Mouse (Mus musculus) limb, embryonic 10.5 days (tissue): ENCODE measurements at regions not wholly inside any gene's neighbourhood (a gene's known extent, or its start where the extent isn't known, plus 50 kb on each side); places are given as distances from the start of the nearest gene placed in this dataset.

Source experiments
- DNase-seq: peaks from one replicate; pipeline ENCODE4 v3.0.0-alpha.2; 2017; ENCODE audit warnings: low spot score
- H3K27ac ChIP-seq: fragments of 300-500 bp; sonication (generic); 2 replicates; pipeline ENCODE4 v1.5.1; 2016; ENCODE audit warnings: mild to moderate bottlenecking
- H3K27me3 ChIP-seq: fragments of 300-500 bp; sonication (generic); 2 replicates; pipeline ENCODE4 v1.6.1; 2016; ENCODE audit warnings: low read depth, mild to moderate bottlenecking; ENCODE audit not compliant: poor library complexity, severe bottlenecking
- H3K36me3 ChIP-seq: fragments of 300-500 bp; sonication (generic); 2 replicates; pipeline ENCODE4 v1.6.1; 2016; ENCODE audit warnings: mild to moderate bottlenecking, moderate library complexity
- H3K4me1 ChIP-seq: fragments of 300-500 bp; sonication (generic); 2 replicates; pipeline ENCODE4 v1.6.1; 2016
- H3K4me3 ChIP-seq: fragments of 300-500 bp; sonication (generic); 2 replicates; pipeline ENCODE4 v1.5.1; 2016; ENCODE audit warnings: mild to moderate bottlenecking, moderate library complexity
- H3K9me3 ChIP-seq: fragments of 300-500 bp; sonication (generic); replicated peaks from 2 replicates; pipeline ENCODE4 v1.6.1; 2016; ENCODE audit warnings: mild to moderate bottlenecking
- WGBS: fragments of 180-500 bp; shearing (Covaris S2); methylation state at CpG from one replicate; pipeline ENCODE4 v1.1.7; 2016; 5-methylcytosine and 5-hydroxymethylcytosine counted together

DNA sequence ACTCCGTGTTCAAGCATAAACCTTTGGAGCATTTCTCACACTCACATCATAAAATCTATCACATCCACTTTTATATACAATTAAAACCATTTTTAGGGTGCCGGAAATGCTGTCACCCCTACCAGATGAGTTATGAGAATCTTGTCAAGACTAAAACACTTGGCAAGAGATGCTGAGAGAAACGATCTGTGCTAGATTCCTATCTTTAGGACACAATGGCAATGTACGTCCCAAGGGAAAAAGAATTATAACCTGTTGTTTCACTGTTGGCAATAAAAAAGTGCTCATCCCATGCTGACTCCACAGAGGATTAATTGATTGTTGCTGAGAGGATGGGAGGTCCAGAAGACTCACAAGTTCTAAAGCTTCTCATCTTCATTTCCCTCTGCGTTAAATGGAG is 389.7 kb upstream of the C030005K15Rik start:
- H3K27ac ChIP-seq: no peak overlapping the region
- no peaks in the 10 kb centered on the region for H3K36me3 ChIP-seq
- no peaks in the 10 kb centered on the region for H3K4me1 ChIP-seq
- no peaks in the 10 kb centered on the region for H3K9me3 ChIP-seq
- no peaks in the 10 kb centered on the region for H3K27me3 ChIP-seq
- no peak overlapping the region for H3K4me3 ChIP-seq
- 91% methylated on average over 5 of the region's 5 CpGs for WGBS
- DNase-seq: no peak

DNA sequence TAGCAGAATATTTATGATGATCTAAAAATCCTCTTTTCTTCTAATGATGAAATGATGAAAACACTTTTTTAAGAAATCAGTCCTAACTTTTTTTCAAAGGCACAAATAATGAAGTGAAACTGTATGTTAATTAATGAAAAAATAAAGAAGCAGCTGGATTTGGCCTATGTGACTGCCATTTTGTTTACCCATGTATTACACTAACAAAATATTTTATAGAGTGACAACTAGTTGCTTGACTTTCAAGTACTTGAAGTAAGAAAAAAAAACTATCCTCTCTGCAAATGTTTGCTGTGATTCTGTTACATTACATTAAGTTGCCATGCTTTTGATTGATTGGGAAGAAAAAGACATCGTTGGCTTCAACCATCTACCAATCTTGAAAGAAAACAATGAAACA is 399.2 kb upstream of the C030005K15Rik start:
- no peak overlapping the region for H3K4me3 ChIP-seq
- H3K9me3 ChIP-seq: no peaks in the 10 kb centered on the region
- no peaks in the 10 kb centered on the region for H3K4me1 ChIP-seq
- 89% methylated on average over 1 of the region's 1 CpGs for WGBS
- no peak overlapping the region for H3K27ac ChIP-seq
- no peak for DNase-seq
- H3K27me3 ChIP-seq: no peaks in the 10 kb centered on the region
- no peaks in the 10 kb centered on the region for H3K36me3 ChIP-seq

DNA sequence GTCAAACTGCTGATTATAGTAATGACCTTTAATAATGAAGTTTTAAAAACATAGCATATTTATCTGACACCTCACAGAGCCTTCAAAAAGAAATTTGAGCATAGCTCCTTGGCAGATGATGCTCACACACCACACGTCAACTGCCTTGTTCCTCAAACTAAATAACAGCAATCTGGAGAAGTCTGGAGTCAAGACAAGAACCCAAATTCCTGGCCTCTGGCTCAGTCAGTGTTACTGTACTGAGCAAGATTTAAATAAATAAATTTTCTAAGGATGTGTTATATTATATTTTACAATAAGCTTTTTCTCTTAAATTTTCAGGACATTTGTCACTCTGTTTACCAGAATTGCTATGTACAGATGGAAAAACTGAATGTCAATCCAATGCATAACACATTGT is 408.5 kb upstream of the C030005K15Rik start:
- WGBS: 56% methylated on average over 1 of the region's 1 CpGs
- Histone ChIP-seq H3K9me3 (no peaks in the 10 kb centered on the region), H3K36me3 (no peaks in the 10 kb centered on the region), H3K27ac (no peak overlapping the region), H3K4me1 (no peaks in the 10 kb centered on the region; the same call in 1 of the 2 replicates), H3K27me3 (no peaks in the 10 kb centered on the region), H3K4me3 (no peak overlapping the region)
- DNase-seq: no peak

DNA sequence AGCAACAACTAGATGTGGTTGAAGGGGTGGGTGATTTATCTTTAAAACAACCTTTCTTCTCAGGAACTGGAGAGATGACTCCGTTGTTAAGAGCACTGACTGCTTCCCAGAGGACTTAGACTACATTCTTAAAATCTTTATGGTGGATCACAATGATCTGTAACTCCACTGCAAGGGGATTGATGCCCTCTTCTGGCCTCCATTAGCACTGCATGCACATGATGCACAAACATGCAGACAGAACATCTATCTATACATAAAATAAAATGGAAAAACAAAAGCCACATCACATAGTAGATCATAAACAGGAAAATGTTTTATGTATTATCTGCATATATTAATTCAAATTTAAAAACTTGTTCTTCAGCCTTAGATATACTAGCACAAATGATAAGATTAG is 419.2 kb upstream of the C030005K15Rik start:
- H3K27ac ChIP-seq: no peak overlapping the region
- no peak for DNase-seq
- no peaks in the 10 kb centered on the region for H3K27me3 ChIP-seq
- H3K36me3 ChIP-seq: no peaks in the 10 kb centered on the region
- whole genome bisulfite sequencing: 70% methylated on average over 1 of the region's 1 CpGs
- no peak overlapping the region for H3K4me3 ChIP-seq
- no peaks in the 10 kb centered on the region for H3K9me3 ChIP-seq
- H3K4me1 ChIP-seq: no peaks in the 10 kb centered on the region

DNA sequence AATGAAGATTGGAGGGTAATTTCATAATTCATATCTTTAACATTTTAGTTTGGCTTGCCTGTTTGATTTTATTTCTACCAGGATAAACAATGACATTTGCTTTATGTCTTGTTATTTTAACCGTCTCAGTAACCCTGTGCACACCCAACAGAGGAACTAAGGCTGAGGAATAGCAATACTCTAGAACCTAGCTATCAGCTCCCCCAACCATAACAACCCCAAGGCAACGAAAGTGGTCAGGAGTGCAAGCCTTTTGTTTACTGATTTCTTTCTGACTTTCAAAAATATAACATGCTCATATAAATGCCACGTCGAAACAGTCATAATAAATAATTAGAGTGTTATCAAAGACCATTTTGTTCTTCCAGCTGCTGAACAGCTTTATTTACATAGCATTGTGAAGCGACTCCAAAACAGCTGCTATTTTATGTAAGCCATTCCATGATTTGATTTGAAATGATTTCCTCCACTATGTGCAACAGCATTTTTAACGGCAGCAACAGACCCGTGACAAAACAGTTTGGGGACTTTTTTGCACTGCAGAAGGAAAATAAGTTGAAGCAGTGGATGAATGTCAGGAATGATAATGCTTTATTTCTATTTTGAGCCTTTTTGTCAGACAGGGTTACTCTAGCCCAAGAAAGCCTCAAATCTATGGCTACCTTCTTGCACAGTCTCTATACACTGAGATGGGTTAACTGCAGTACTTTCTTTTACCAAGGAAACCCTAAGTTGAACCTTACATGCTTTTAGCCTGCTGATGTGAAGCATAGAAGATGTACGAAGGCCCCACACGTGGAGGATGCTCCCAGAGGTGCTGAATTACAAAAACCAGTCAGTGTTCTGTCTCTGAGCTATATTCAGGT is 420.7 kb upstream of the C030005K15Rik start:
- Histone ChIP-seq H3K9me3 (no peaks in the 10 kb centered on the region), H3K27ac (no peak overlapping the region), H3K27me3 (no peaks in the 10 kb centered on the region), H3K4me1 (no peaks in the 10 kb centered on the region), H3K4me3 (no peak overlapping the region), H3K36me3 (no peaks in the 10 kb centered on the region)
- 89% methylated on average over 9 of the region's 9 CpGs for WGBS
- DNase-seq: no peak

DNA sequence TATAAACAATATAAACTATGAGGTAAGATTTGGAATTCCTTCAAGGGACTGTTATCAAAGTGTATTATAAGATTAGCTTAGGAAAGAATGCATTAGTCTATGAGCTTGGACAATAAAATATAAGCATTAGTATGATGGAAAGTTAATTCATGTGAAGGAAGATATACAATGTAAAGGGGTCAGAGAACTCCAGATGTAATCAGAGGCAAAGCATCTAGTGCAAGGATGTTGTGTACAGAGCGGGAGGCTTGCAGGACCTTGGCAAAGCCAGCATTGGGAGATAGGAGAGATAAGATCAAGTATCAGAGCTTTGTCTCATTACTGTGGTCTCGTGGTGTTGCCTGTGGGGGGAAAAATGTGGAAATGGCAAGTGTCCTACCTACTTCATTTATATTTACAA is 429.4 kb upstream of the C030005K15Rik start:
- H3K36me3 ChIP-seq: no peaks in the 10 kb centered on the region
- H3K9me3 ChIP-seq: no peaks in the 10 kb centered on the region
- no peak for DNase-seq
- 68% methylated on average over 2 of the region's 2 CpGs for WGBS
- H3K27me3 ChIP-seq: no peaks in the 10 kb centered on the region
- H3K4me1 ChIP-seq: no peaks in the 10 kb centered on the region
- H3K4me3 ChIP-seq: no peak overlapping the region
- no peak overlapping the region for H3K27ac ChIP-seq

DNA sequence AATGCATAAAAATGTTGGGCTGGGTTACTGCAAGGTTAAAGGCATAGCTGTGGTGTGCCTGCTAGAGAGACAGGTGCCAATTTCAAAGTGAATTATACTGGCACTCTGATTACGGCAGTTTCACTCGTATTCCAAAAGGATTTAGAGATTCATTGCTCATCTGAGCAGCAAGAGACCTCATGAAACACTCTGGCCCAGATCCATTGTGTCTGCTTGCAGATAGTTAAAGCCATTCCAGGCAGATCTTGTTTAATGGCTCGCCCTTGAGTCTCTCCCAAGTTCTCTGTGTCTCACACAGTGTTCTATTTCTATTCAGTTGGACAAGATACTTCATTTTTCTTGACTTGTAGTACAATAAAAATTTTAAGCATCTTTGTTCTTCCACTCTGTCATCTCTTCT is 459.1 kb upstream of the C030005K15Rik start:
- Histone ChIP-seq H3K27me3 (no peaks in the 10 kb centered on the region), H3K4me3 (no peak overlapping the region), H3K4me1 (no peaks in the 10 kb centered on the region), H3K36me3 (no peaks in the 10 kb centered on the region), H3K27ac (no peak overlapping the region), H3K9me3 (no peaks in the 10 kb centered on the region)
- no peak for DNase-seq
- WGBS: 77% methylated on average over 3 of the region's 3 CpGs

DNA sequence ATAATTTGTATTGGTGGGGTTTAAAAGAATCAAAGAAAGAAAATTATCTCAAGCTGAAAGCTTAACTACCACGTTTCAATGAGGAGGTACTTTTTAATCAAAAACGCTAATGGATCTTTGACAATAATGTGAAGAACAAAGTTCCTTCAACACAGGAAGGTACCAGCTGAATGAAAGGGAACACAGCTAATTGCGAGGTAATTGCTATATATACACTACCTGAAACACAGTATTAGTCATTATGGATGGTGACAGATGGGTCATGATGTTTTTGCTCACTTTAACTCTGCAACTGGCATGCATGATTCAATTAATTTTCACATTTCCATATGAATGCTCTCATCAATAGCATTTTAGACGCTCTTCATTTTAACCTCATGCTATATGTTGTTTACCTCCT is 470.3 kb upstream of the C030005K15Rik start:
- Histone ChIP-seq H3K4me1 (no peaks in the 10 kb centered on the region), H3K9me3 (no peaks in the 10 kb centered on the region), H3K36me3 (no peaks in the 10 kb centered on the region), H3K27me3 (no peaks in the 10 kb centered on the region), H3K27ac (no peak overlapping the region), H3K4me3 (no peak overlapping the region)
- no peak for DNase-seq
- WGBS: 79% methylated on average over 4 of the region's 4 CpGs

DNA sequence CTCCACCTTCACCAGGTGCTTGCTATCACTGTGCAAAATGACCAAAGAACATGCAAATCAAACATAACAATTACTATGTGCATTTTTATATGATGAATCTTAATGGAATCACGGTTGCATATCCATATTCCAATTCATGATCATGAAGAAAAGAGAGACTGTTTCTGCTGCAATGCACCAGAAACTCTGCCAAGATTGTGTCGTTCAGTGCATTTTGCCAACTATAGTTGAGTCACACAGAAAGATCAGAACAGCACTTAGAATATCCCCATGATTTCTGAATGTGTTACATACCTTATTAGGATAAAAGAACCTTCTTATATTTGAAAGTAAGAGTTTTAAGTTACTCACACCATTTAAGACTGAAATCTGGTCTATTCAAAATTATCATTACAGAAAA is 483.7 kb upstream of the C030005K15Rik start:
- no peaks in the 10 kb centered on the region for H3K27me3 ChIP-seq
- 88% methylated on average over 2 of the region's 2 CpGs for WGBS
- H3K4me1 ChIP-seq: no peaks in the 10 kb centered on the region
- H3K36me3 ChIP-seq: no peaks in the 10 kb centered on the region
- no peaks in the 10 kb centered on the region for H3K9me3 ChIP-seq
- H3K4me3 ChIP-seq: no peak overlapping the region
- DNase-seq: no peak
- H3K27ac ChIP-seq: no peak overlapping the region

DNA sequence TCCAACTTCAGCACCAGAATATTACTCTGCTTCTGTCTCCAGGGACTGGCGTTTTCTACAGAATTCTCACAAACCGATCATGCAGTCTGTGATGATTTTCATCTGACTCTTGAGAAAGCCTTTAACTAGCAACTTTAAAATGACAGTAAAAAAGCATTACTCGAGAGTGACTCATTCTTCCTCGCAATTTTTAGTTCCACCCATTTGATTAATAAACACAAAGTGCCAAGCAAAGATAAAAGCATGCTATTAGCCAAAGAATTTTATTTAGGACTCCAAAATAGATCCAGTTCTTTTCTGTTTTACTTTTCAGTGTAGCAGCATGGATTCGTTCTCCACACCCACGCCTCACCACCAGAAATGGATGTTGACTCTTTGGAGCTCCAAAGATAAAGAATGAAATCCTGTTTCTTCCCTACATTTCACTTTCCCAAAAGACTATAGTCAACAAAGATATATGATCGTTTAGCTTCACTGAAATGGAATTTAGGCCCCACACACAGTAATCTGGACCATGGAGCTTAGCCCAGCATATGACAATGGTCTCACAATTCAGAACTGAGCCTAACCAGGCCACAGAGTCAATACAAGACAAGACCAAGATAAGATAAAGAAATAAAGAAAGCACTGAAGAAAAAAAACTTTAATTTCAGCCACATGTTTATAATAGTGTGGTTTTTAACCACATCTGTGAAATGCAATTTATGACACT is 486.5 kb upstream of the C030005K15Rik start:
- no peak for DNase-seq
- Histone ChIP-seq H3K4me3 (no peak overlapping the region), H3K36me3 (no peaks in the 10 kb centered on the region), H3K27me3 (no peaks in the 10 kb centered on the region), H3K27ac (no peak overlapping the region), H3K9me3 (no peaks in the 10 kb centered on the region), H3K4me1 (no peaks in the 10 kb centered on the region)
- WGBS: 89% methylated on average over 7 of the region's 7 CpGs

DNA sequence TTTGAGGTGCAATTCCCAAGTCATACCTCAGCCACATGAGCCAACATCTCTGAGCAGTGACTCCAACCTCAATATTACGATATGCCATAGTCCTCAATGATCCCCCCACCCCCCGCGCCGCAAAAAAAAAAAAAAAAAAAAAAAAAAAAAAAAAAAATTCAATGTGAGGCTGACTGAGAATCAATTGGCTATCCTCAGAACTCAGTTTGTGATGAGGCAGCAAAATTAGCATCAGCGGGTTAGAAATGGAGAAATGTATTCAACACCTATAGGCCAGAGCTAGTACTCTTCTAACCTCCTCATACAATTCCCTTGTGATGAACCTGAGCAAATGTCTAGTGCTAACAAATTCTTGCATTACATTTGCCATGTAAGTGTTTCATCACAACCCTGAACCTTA is 504.5 kb upstream of the C030005K15Rik start:
- no peaks in the 10 kb centered on the region for H3K36me3 ChIP-seq
- H3K27me3 ChIP-seq: no peaks in the 10 kb centered on the region
- no peak for DNase-seq
- no peak overlapping the region for H3K4me3 ChIP-seq
- H3K27ac ChIP-seq: no peak overlapping the region
- no peaks in the 10 kb centered on the region for H3K9me3 ChIP-seq
- peaks cover 15% of the 10 kb centered on the region for H3K4me1 ChIP-seq
- WGBS: 88% methylated on average over 5 of the region's 5 CpGs

DNA sequence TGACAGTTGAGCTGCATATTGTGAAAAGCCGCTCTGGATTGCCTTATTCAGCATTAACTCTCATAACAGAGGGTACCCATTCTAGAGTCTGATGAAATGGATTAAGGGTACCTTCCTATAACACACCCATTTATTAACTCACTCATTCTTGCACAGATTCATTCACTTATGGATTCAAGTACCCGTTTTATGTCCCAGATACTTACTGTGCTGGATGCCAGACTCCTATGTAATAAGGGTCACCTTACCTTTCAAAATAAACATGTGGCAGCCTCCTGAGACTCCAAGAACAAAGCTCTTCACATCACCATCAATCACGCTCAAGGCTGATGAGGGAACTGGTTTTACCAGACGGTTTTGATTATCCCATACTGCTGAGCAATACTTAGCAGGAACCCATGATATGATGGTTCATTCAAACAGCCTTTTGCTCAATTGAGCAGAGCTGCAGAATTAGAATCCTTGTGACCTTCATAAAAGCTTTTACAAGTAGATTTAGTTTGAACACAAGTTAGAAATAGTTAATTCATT is 505.2 kb upstream of the C030005K15Rik start:
- no peaks in the 10 kb centered on the region for H3K36me3 ChIP-seq
- H3K27me3 ChIP-seq: no peaks in the 10 kb centered on the region
- peak; percentile 53 for DNase-seq
- H3K27ac ChIP-seq: peak overlapping the region; percentile 30; the same call in 1 of the 2 replicates
- 25% methylated on average over 4 of the region's 4 CpGs for WGBS
- H3K4me3 ChIP-seq: no peak overlapping the region
- H3K4me1 ChIP-seq: peaks cover 15% of the 10 kb centered on the region
- H3K9me3 ChIP-seq: no peaks in the 10 kb centered on the region

DNA sequence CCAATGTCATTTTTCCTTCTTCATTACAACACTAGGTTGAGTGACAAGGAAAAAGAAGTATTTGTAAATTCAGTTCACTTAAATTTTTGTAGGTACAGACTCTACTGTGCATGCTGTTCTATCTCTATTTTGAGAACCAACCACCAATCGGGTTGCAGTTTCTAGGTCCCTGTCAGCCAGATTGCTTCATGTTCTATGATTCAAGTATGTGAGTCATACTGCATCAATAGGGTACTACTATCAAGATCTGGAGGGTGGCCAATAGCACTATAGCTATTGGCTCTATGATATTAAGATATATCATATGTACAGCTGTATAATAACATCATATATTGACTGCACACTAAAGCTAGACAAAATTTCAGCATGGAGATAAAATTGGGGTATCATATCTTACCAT is 521.8 kb upstream of the C030005K15Rik start:
- H3K36me3 ChIP-seq: no peaks in the 10 kb centered on the region
- WGBS: 84% methylated on average over 1 of the region's 1 CpGs
- DNase-seq: no peak
- no peaks in the 10 kb centered on the region for H3K4me1 ChIP-seq
- no peaks in the 10 kb centered on the region for H3K9me3 ChIP-seq
- H3K27ac ChIP-seq: no peak overlapping the region
- no peaks in the 10 kb centered on the region for H3K27me3 ChIP-seq
- H3K4me3 ChIP-seq: no peak overlapping the region
